Comparison of ENCODE assay signal across 8 mouse cellular contexts in genomic region chr2:148396209-148396608, GRCm38 (mm10). TPM values are rescaled to one million over a fixed set of nuclear protein-coding genes. Genes with fewer than 3 reads are reported as not detected.
DNase-seq lines count a peak whose midpoint lies in the region; ATAC-seq and TF ChIP-seq lines count a peak whose summit lies in the region.

No protein-coding gene starts in this region.

- H3K36me3 ChIP-seq in embryonic facial prominence, embryonic 11.5 days (replicated peaks; ENCODE audit: control insufficient read depth, insufficient read depth, low read depth, low read length), result no peaks in the 10 kb centered on the region
- no peaks in the 10 kb centered on the region for H3K36me3 ChIP-seq in embryonic facial prominence, embryonic 10.5 days (replicated peaks)
- no peaks in the 10 kb centered on the region for H3K36me3 ChIP-seq in hindbrain, embryonic 16.5 days (ENCODE audit: control insufficient read depth, insufficient read depth, low read length)
- no peaks in the 10 kb centered on the region for H3K36me3 ChIP-seq in midbrain, postnatal 0 days (ENCODE audit: insufficient read depth, low read length)

- no peaks in the 10 kb centered on the region for H3K9me3 ChIP-seq in embryonic facial prominence, embryonic 11.5 days (replicated peaks; ENCODE audit: control insufficient read depth, low read length)
- H3K9me3 ChIP-seq in embryonic facial prominence, embryonic 10.5 days, result no peaks in the 10 kb centered on the region
- H3K9me3 ChIP-seq in hindbrain, embryonic 16.5 days (ENCODE audit: control insufficient read depth, low read length), result no peaks in the 10 kb centered on the region
- no peaks in the 10 kb centered on the region for H3K9me3 ChIP-seq in midbrain, postnatal 0 days (ENCODE audit: low read length)

- WGBS in embryonic facial prominence, embryonic 11.5 days, result 66% methylated on average over 10 of the region's 10 CpGs
- WGBS in embryonic facial prominence, embryonic 10.5 days, result 71% methylated on average over 10 of the region's 10 CpGs
- WGBS in hindbrain, embryonic 16.5 days, result 74% methylated on average over 10 of the region's 10 CpGs
- 76% methylated on average over 10 of the region's 10 CpGs for WGBS in midbrain, postnatal 0 days

- no peak overlapping the region for H3K4me2 ChIP-seq in embryonic facial prominence, embryonic 11.5 days (ENCODE audit: low read depth, low read length)
- peak overlapping the region; percentile 92 for H3K4me2 ChIP-seq in hindbrain, embryonic 16.5 days (ENCODE audit: low read length)
- peak overlapping the region; percentile 85 for H3K4me2 ChIP-seq in midbrain, postnatal 0 days (ENCODE audit: low read depth, low read length, poor library complexity, severe bottlenecking)

- 0 out of 2 replicates have a peak, but pooled peaks cover 2% of the 10 kb centered on the region for H3K4me1 ChIP-seq in embryonic facial prominence, embryonic 11.5 days (ENCODE audit: control insufficient read depth, insufficient read depth, low read length)
- peaks cover 43% of the 10 kb centered on the region for H3K4me1 ChIP-seq in embryonic facial prominence, embryonic 10.5 days
- peaks cover 4% of the 10 kb centered on the region for H3K4me1 ChIP-seq in hindbrain, embryonic 16.5 days (ENCODE audit: control insufficient read depth, insufficient read depth, low read depth, low read length)
- H3K4me1 ChIP-seq in midbrain, postnatal 0 days (ENCODE audit: insufficient read depth, low read length), result peaks cover 13% of the 10 kb centered on the region; the same call in 1 of the 2 replicates

- TF ChIP-seq CTCF in midbrain, postnatal 0 days (IDR thresholded peaks at IDR 0.05), result no peak

- 0 out of 2 replicates have a peak, but pooled peaks have one; percentile 5 for ATAC-seq in embryonic facial prominence, embryonic 11.5 days (replicated peaks; ENCODE audit: insufficient number of reproducible peaks, low FRiP score, low TSS enrichment, low read depth)
- ATAC-seq in hindbrain, embryonic 16.5 days, result no peak; the same call in 1 of the 2 replicates
- ATAC-seq in midbrain, postnatal 0 days (ENCODE audit: low FRiP score), result no peak

- no peak overlapping the region for H3K27ac ChIP-seq in embryonic facial prominence, embryonic 11.5 days (replicated peaks; ENCODE audit: low read depth, low read length)
- no peak overlapping the region for H3K27ac ChIP-seq in embryonic facial prominence, embryonic 10.5 days (replicated peaks)
- H3K27ac ChIP-seq in hindbrain, embryonic 16.5 days (ENCODE audit: low read depth, low read length), result no peak overlapping the region
- H3K27ac ChIP-seq in midbrain, postnatal 0 days (ENCODE audit: low read depth, low read length), result no peak overlapping the region

- no peak overlapping the region for H3K9ac ChIP-seq in embryonic facial prominence, embryonic 11.5 days (replicated peaks; ENCODE audit: low read length)
- no peak overlapping the region for H3K9ac ChIP-seq in hindbrain, embryonic 16.5 days (ENCODE audit: low read depth, low read length)
- no peak overlapping the region for H3K9ac ChIP-seq in midbrain, postnatal 0 days (replicated peaks; ENCODE audit: low read length, poor library complexity, severe bottlenecking)

- intact Hi-C loops in left cerebral cortex, postnatal 14 days (cut with DNase I), result loop anchor here (5.0 to 10.0 kb wide), 2 partner anchors 69 to 201 kb away; no protein-coding TSS in a partner anchor

- no peak overlapping the region for H3K4me3 ChIP-seq in embryonic facial prominence, embryonic 11.5 days (ENCODE audit: low read depth, low read length)
- H3K4me3 ChIP-seq in embryonic facial prominence, embryonic 10.5 days, result no peak overlapping the region
- peak overlapping the region; percentile 56 for H3K4me3 ChIP-seq in hindbrain, embryonic 16.5 days (ENCODE audit: low read length)
- H3K4me3 ChIP-seq in midbrain, postnatal 0 days (ENCODE audit: low read depth, low read length), result peak overlapping the region; percentile 47; the same call in 1 of the 2 replicates

- DNase-seq in embryonic facial prominence, embryonic 11.5 days (ENCODE audit: low spot score), result no peak
- no peak for DNase-seq in embryonic facial prominence, embryonic 10.5 days (ENCODE audit: low spot score)
- DNase-seq in left cerebral cortex, postnatal 14 days (ENCODE audit: low spot score in 2 of 2), result peak; percentile 29 to 37
- DNase-seq in left cerebral cortex, adult 8-10 months (ENCODE audit: low spot score in 2 of 2), result no peak
- no peak for DNase-seq in midbrain, postnatal 0 days (ENCODE audit: low spot score)
- DNase-seq in spleen, postnatal 36 days (ENCODE audit: low spot score in 2 of 2), result no peak
- DNase-seq in thymus, postnatal 14 days, result no peak

- peaks cover 11% of the 10 kb centered on the region for H3K27me3 ChIP-seq in embryonic facial prominence, embryonic 11.5 days (ENCODE audit: control insufficient read depth, insufficient read depth, low read length)
- H3K27me3 ChIP-seq in embryonic facial prominence, embryonic 10.5 days (replicated peaks; ENCODE audit: low read depth, poor library complexity, severe bottlenecking), result peaks cover 56% of the 10 kb centered on the region
- H3K27me3 ChIP-seq in hindbrain, embryonic 16.5 days (replicated peaks; ENCODE audit: control insufficient read depth, insufficient read depth, low read length), result 0 out of 2 replicates have a peak, but pooled peaks cover 6% of the 10 kb centered on the region
- peaks cover 9% of the 10 kb centered on the region; the same call in 1 of the 2 replicates for H3K27me3 ChIP-seq in midbrain, postnatal 0 days (ENCODE audit: insufficient read depth, low read length)

RNA-seq across cellular contexts. Expression of gene Sstr4, which starts 1.1 kb away (rescaled TPM):
- polyA plus RNA-seq in embryonic facial prominence, embryonic 11.5 days (2014; fragmentation: Nextera tagmentation; extraction: Ambion mirVana), result 2.2 and 2.5 TPM in 2 replicates
- polyA plus RNA-seq in embryonic facial prominence, embryonic 10.5 days (2016; fragmentation: Nextera tagmentation; extraction: Ambion mirVana), result 0.85 and 1.0 TPM in 2 replicates
- 10 to 100 TPM; 45.3 to 47.2 TPM for total RNA-seq in left cerebral cortex, postnatal 14 days (2021)
- 10 to 100 TPM; 26.8 to 33.4 (median 27.4) TPM for total RNA-seq in left cerebral cortex, adult 8-10 months (2022)
- polyA plus RNA-seq in hindbrain, embryonic 16.5 days (2015; fragmentation: Nextera tagmentation; extraction: Ambion mirVana), result 3.3 and 4.2 TPM in 2 replicates
- 13.5 and 14.0 TPM in 2 replicates for total RNA-seq in midbrain, postnatal 0 days (2014; rRNA removed)
- 2.7 TPM in 2 replicates for polyA plus RNA-seq in midbrain, postnatal 0 days (2015; fragmentation: Nextera tagmentation; extraction: Ambion mirVana)

RNA-seq across cellular contexts. Expression of gene Thbd, which starts 11.8 kb away (rescaled TPM):
- 12.9 and 13.8 TPM in 2 replicates for polyA plus RNA-seq in embryonic facial prominence, embryonic 11.5 days (2014; fragmentation: Nextera tagmentation; extraction: Ambion mirVana)
- polyA plus RNA-seq in embryonic facial prominence, embryonic 10.5 days (2016; fragmentation: Nextera tagmentation; extraction: Ambion mirVana), result 6.3 and 7.3 TPM in 2 replicates
- total RNA-seq in left cerebral cortex, postnatal 14 days (2021), result 10 to 100 TPM; 10.6 to 12.6 TPM
- 10 to 100 TPM in 2 of 4 experiments, 1 to 10 TPM in 2; 8.2 to 10.4 (median 9.9) TPM for total RNA-seq in left cerebral cortex, adult 8-10 months (2022)
- 11.6 and 15.8 TPM in 2 replicates for polyA plus RNA-seq in hindbrain, embryonic 16.5 days (2015; fragmentation: Nextera tagmentation; extraction: Ambion mirVana)
- total RNA-seq in midbrain, postnatal 0 days (2014; rRNA removed), result 26.1 and 34.3 TPM in 2 replicates
- polyA plus RNA-seq in midbrain, postnatal 0 days (2015; fragmentation: Nextera tagmentation; extraction: Ambion mirVana), result 14.7 and 15.6 TPM in 2 replicates

RNA-seq across cellular contexts. Expression of gene Cd93, which starts 47.2 kb away (rescaled TPM):
- polyA plus RNA-seq in embryonic facial prominence, embryonic 11.5 days (2014; fragmentation: Nextera tagmentation; extraction: Ambion mirVana), result 7.2 and 7.4 TPM in 2 replicates
- polyA plus RNA-seq in embryonic facial prominence, embryonic 10.5 days (2016; fragmentation: Nextera tagmentation; extraction: Ambion mirVana), result 5.1 and 5.6 TPM in 2 replicates
- total RNA-seq in left cerebral cortex, postnatal 14 days (2021), result 10 to 100 TPM; 15.6 to 17.1 TPM
- total RNA-seq in left cerebral cortex, adult 8-10 months (2022), result 1 to 10 TPM; 3.2 to 4.4 (median 3.3) TPM
- polyA plus RNA-seq in hindbrain, embryonic 16.5 days (2015; fragmentation: Nextera tagmentation; extraction: Ambion mirVana), result 7.0 and 8.9 TPM in 2 replicates
- 16.9 and 23.0 TPM in 2 replicates for total RNA-seq in midbrain, postnatal 0 days (2014; rRNA removed)
- polyA plus RNA-seq in midbrain, postnatal 0 days (2015; fragmentation: Nextera tagmentation; extraction: Ambion mirVana), result 4.1 and 4.5 TPM in 2 replicates

Comparison
In these comparisons a context has a peak if more than half of its experiments do, and no peak if none do; other contexts are left out.
1. DNase-seq: peak in left cerebral cortex, postnatal 14 days (2 of 2); none in embryonic facial prominence, embryonic 11.5 days (single experiment), embryonic facial prominence, embryonic 10.5 days (single experiment), left cerebral cortex, adult 8-10 months (0 of 2), midbrain, postnatal 0 days (single experiment), spleen, postnatal 36 days (0 of 2) and thymus, postnatal 14 days (single experiment).
2. H3K4me3 ChIP-seq: peak in hindbrain, embryonic 16.5 days (single experiment) and midbrain, postnatal 0 days (single experiment); none in embryonic facial prominence, embryonic 11.5 days (single experiment) and embryonic facial prominence, embryonic 10.5 days (single experiment).